Mouse (Mus musculus) lung, adult 18-20 months (tissue): ENCODE measurements around the gene Gm21317.
"Not testable (repeated sequence)": the region's sequence is repeated elsewhere in the genome, so short reads cannot be mapped to it uniquely, and the experiment has no call there.

Source experiments
- DNase-seq, 2 experiments: peaks; one replicate each; pipeline ENCODE4 v3.0.0; 2022; ENCODE audit warnings: mixed read lengths in 2 of 2

Gm21317 gene

DNA sequence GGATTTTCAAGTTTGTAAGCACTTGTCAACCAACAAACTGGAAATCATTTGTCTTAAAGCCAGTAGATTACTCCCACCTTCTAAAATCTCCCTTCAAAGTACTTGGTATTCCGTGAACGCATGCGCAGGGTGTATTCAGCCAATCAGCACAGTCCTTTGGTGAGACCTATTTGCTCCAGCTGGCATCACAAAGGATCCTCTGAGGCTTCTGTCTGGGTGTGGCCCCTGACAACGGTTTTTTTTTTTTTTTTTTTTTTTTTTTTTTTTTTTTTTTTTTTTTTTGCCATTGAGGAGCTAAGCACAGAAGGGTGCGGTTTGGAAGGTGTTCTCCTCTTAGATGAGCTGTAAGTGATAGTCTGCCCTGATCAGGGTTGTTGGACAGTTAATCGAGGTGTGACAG lies at the start of gene Gm21317:
Gene Gm21317, plus strand, starts transcription at position 301 of the 400 bp plus-strand sequence.
- DNase-seq, result not testable (repeated sequence)
